In the genomic region with DNA sequence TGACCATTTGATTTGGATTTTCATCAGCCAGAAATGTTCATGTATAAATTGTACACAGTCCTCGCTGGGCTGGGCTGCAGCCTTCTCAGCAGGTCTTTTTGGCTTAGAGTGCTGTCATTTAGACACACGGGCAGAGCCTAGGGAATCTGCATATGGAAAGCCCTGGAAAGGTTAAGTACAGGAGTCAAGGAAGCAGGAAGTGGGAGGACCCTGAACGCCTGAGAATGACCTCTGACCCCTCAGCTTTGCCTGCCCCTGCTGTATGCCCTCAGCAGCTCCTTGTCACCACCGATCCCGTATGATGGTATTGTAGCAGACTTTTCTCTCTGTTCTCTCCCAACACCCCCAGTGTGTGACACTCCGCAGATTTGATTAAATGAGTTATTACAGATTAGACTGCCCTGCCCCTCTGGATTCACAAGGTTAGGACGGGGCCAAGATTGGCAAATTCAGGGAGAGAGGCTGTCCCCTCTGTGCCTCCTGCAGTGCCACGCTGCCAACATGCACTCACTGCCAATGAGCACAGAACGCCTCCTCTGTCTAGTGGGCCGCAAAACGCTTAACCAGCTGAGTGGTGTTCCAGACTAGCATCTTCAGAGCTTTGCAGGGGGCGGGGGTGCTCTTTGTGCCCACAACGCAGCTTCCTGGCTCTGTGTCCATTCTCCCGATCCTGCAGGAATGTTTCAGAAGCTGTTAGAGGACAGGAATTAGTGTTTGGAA, we compare ENCODE assay signal across 8 mouse cellular contexts. TPM values are rescaled to one million over a fixed set of nuclear protein-coding genes. Genes with fewer than 3 reads are reported as not detected.
DNase-seq lines count a peak whose midpoint lies in the region; ATAC-seq and TF ChIP-seq lines count a peak whose summit lies in the region.

No protein-coding gene starts in this region.

- H3K36me3 ChIP-seq in intestine, embryonic 15.5 days: no peaks in the 10 kb centered on the region
- no peaks in the 10 kb centered on the region for H3K36me3 ChIP-seq in midbrain, embryonic 12.5 days
- H3K36me3 ChIP-seq in testis, adult 2 months (ENCODE audit: control insufficient read depth, insufficient read depth, low read length): no peaks in the 10 kb centered on the region

- peak overlapping the region; percentile 26 for H3K4me3 ChIP-seq in intestine, embryonic 15.5 days (replicated peaks)
- H3K4me3 ChIP-seq in midbrain, embryonic 12.5 days: peak overlapping the region; percentile 30
- peak overlapping the region; percentile 12 for H3K4me3 ChIP-seq in testis, adult 2 months (ENCODE audit: control insufficient read depth, low read depth, low read length)

- H3K9me3 ChIP-seq in intestine, embryonic 15.5 days: no peaks in the 10 kb centered on the region
- no peaks in the 10 kb centered on the region for H3K9me3 ChIP-seq in midbrain, embryonic 12.5 days

- intact Hi-C loops in gastrocnemius, postnatal 14 days (cut with DNase I; ENCODE audit: low total_unique reads): no loop called here
- intact Hi-C loops in left cerebral cortex, postnatal 36 days (cut with DNase I): loop anchor here (2.0 to 5.0 kb wide), 2 partner anchors 58 to 112 kb away; a partner anchor contains a TSS

- no peaks in the 10 kb centered on the region for H3K27me3 ChIP-seq in intestine, embryonic 15.5 days (replicated peaks)
- H3K27me3 ChIP-seq in midbrain, embryonic 12.5 days: no peaks in the 10 kb centered on the region
- no peaks in the 10 kb centered on the region for H3K27me3 ChIP-seq in testis, adult 2 months (ENCODE audit: control insufficient read depth, insufficient read depth, low read length)

- peak overlapping the region; percentile 46 for H3K9ac ChIP-seq in intestine, embryonic 15.5 days
- H3K9ac ChIP-seq in midbrain, embryonic 12.5 days (replicated peaks): peak overlapping the region; percentile 55

- peak overlapping the region; percentile 70 for H3K4me2 ChIP-seq in intestine, embryonic 15.5 days (replicated peaks)
- peak overlapping the region; percentile 54 for H3K4me2 ChIP-seq in midbrain, embryonic 12.5 days (replicated peaks)

- 38% methylated on average over 14 of the region's 14 CpGs for WGBS in intestine, embryonic 15.5 days
- 34% methylated on average over 14 of the region's 14 CpGs for WGBS in midbrain, embryonic 12.5 days

- TF ChIP-seq CTCF in testis, adult 2 months (IDR thresholded peaks at IDR 0.05; ENCODE audit: control insufficient read depth, insufficient read depth, insufficient replicate concordance, low read depth, low read length): 0 out of 2 replicates have a peak, but pooled peaks have one; percentile 2

- peak overlapping the region; percentile 90 for H3K27ac ChIP-seq in intestine, embryonic 15.5 days
- peak overlapping the region; percentile 86 for H3K27ac ChIP-seq in midbrain, embryonic 12.5 days (replicated peaks)
- H3K27ac ChIP-seq in testis, adult 2 months (ENCODE audit: control insufficient read depth, insufficient read depth, low read depth, low read length): peak overlapping the region; percentile 88

- TF ChIP-seq POLR2A in testis, adult 2 months (IDR thresholded peaks at IDR 0.05; ENCODE audit: control insufficient read depth, low read depth, low read length): no peak

- DNase-seq in kidney, adult 11 months: peak; percentile 60
- no peak for DNase-seq in kidney, adult 18-20 months
- peak; percentile 55 for DNase-seq in gastrocnemius, postnatal 14 days
- peak; percentile 81 to 85 for DNase-seq in left cerebral cortex, postnatal 36 days (ENCODE audit: low spot score in 2 of 2)

- peaks cover 30% of the 10 kb centered on the region for H3K4me1 ChIP-seq in intestine, embryonic 15.5 days (replicated peaks)
- peaks cover 18% of the 10 kb centered on the region for H3K4me1 ChIP-seq in midbrain, embryonic 12.5 days
- H3K4me1 ChIP-seq in testis, adult 2 months (ENCODE audit: control insufficient read depth, insufficient read depth, low read length): peaks cover 26% of the 10 kb centered on the region

- ATAC-seq in common myeloid progenitor, adult 5-6 weeks (replicated peaks; ENCODE audit: low read depth, poor library complexity, severe bottlenecking): peak; percentile 37
- ATAC-seq in intestine, embryonic 15.5 days: peak; percentile 38; the same call in 1 of the 2 replicates
- ATAC-seq in midbrain, embryonic 12.5 days (ENCODE audit: low FRiP score, low read depth): peak; percentile 44; the same call in 1 of the 2 replicates

RNA-seq across cellular contexts. Expression of a gene that starts 43.5 kb away (rescaled TPM):
- 0.55 TPM in 1 of 2 replicates, not detected in the other for total RNA-seq in common myeloid progenitor, adult 5-6 weeks (2017)
- total RNA-seq in gastrocnemius, postnatal 14 days (2021): under 1 TPM in 1 of 2 experiments, not detected in 1; 0.13 TPM
- 0.66 and 1.2 TPM in 2 replicates for polyA plus RNA-seq in intestine, embryonic 15.5 days (2015; fragmentation: Nextera tagmentation; extraction: Ambion mirVana)
- 1 to 10 TPM in 1 of 2 experiments, under 1 TPM in 1; 0.86 to 2.4 TPM for total RNA-seq in left cerebral cortex, postnatal 36 days (2021)
- polyA plus RNA-seq in midbrain, embryonic 12.5 days (2016; fragmentation: Nextera tagmentation; extraction: Ambion mirVana): 0.29 and 0.43 TPM in 2 replicates
- 0.75 and 0.77 TPM in 2 replicates for polyA plus RNA-seq in testis, adult 2 months (2012; rRNA removed)

RNA-seq across cellular contexts. Expression of a gene that starts 58.3 kb away (rescaled TPM):
- total RNA-seq in common myeloid progenitor, adult 5-6 weeks (2017): 115 and 172 TPM in 2 replicates
- total RNA-seq in gastrocnemius, postnatal 14 days (2021): 100 to 1,000 TPM; 128 to 164 TPM
- 508 and 561 TPM in 2 replicates for polyA plus RNA-seq in intestine, embryonic 15.5 days (2015; fragmentation: Nextera tagmentation; extraction: Ambion mirVana)
- 100 to 1,000 TPM; 179 to 192 TPM for total RNA-seq in left cerebral cortex, postnatal 36 days (2021)
- polyA plus RNA-seq in midbrain, embryonic 12.5 days (2016; fragmentation: Nextera tagmentation; extraction: Ambion mirVana): 570 and 583 TPM in 2 replicates
- 91.6 and 99.3 TPM in 2 replicates for polyA plus RNA-seq in testis, adult 2 months (2012; rRNA removed)
